Mouse (Mus musculus) skeletal muscle tissue, adult 2 months (tissue): Measurements from ENCODE around the gene Gm13212.
"Not testable (repeated sequence)": the region's sequence is repeated elsewhere in the genome, so short reads cannot be mapped to it uniquely, and the experiment has no call there.

Experiments used
- DNase-seq: peaks from one replicate; pipeline ENCODE4 v3.0.0-alpha.2; 2012; ENCODE audit warnings: low read depth, low spot score

Gm13212 gene

DNA sequence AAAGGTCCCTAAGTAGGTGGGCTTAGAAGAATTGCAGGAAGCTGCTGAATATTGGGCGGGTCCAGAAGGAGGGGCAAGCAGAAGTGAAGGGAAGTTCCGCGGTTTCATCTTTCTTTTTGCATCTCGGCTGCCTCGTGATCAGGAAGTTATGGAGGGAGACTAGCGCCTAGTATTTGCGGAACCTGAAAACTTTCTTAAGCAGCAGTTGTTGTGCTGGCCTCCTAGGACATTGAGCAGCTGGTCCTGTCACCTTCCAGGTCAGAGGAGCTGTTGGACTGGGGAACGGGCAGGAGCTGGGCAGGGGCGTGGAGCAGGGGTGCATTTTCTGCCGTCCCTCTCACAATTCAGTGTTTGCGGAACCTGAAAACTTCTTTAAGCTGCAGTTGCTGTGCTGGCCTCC lies at the start of gene Gm13212:
Gene Gm13212, plus strand, starts transcription at position 89 of the 400 bp plus-strand sequence.
- DNase-seq = not testable (repeated sequence)

DNA sequence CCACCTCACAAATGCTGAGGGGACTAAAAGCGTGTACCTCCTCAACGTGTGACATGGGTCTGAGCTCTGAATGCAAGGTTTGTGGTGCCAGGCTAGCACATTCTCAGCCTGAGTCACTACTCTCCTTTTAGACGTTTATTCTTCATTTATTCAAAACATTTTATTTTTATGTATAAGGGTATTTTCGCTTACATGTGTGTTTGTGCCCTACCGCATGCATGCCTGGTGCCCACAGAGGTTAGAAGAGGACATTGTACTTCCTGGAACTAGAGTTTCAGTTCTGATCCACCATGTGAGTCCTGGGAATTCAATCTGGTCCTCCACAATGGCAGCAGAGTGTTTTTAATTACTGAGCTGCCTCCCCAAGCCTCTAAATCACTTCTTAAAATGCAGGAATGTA lies 41.1 kb upstream of the Gm13212 start:
- not testable (repeated sequence) for DNase-seq

DNA sequence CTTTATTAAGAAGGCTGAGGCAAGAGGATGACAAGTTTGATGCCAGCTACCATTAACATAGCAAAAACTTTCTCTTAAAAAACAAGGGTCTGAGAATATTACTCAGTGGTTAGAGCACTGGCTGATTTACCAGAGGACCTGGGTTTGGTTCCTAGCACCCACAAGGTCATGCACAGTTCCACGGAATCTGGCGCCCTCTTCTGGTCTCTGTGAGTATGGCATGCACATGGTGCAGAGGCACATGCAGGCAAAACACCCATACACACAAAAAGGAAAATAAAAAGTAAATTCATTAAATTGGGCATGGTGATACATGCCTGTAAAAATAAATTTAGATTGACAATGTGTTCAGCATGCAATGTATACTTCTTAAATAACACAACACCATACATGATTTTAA lies 39.9 kb upstream of the Gm13212 start:
- DNase-seq = not testable (repeated sequence)

DNA sequence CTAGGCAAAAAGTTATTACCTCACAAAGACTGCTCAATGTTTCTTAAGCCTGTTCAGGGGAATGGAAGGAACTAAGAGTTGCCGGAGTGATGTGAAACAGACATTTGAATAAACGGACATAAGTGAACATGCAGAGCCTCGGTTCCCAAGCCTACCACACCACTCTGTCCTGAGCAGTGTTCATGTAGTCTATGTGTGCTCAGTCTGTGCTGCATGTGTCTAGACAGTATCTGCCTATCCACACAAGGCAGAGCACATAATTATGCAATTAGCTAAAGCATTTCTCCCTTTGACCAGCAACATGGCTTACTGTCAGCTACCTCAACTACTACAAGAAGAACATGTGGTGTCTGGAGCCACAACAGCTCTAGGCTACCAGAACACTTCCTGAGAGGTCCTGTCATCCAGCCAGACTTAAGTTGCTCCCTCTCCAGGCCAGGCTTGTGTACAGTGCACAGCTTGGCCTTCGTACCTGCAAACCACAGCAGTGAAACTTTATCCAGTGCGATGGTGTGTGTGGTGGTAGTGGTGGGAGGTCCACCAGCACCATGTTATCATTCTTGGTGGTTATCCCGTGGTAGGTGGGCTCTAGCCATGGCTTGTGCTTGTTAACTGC lies 39.1 kb upstream of the Gm13212 start:
- DNase-seq = not testable (repeated sequence)

DNA sequence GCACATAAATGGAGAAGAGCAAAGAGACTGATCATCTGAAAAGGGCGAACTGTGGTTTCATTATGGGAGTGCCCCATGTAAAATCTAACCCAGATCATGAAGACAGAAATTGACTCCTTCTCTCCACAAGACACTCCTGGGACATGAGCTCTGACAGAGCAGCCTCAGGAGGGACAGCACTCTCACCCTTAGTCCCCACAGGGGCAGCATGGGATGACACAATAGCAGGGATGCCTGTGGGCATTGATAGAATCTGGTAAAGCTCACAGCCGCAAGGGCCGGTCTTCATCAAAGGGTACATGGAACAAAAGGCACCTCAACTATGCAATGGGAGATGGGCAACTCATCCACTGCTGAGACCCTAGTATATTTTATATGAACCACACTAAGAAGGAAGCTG lies 38.5 kb upstream of the Gm13212 start:
- DNase-seq = not testable (repeated sequence)

DNA sequence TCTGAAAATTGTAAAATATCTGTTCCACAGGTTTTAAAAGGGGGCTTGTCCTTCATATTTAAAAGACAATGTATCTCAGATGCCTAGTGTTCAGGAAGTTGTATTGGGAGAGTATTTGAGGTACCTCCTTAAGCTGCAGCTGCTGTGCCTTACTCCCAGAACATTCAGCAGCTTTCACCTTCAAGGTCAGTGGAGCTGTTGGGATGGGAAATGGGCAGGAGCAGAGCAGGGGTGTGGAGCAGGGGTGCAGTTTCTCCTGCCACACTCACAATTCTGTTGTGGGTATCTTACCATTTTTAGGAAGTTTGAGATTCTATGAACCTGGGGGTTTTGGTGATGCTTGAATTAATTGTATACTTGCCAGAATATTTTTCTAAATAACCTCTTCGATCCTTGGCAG lies 28.3 kb upstream of the Gm13212 start:
- no peak for DNase-seq

- DNase-seq = no peak
Observed at GRCm38 (mm10) chr4:145559505-145560099, 25.4 kb upstream of the Gm13212 start.

DNA sequence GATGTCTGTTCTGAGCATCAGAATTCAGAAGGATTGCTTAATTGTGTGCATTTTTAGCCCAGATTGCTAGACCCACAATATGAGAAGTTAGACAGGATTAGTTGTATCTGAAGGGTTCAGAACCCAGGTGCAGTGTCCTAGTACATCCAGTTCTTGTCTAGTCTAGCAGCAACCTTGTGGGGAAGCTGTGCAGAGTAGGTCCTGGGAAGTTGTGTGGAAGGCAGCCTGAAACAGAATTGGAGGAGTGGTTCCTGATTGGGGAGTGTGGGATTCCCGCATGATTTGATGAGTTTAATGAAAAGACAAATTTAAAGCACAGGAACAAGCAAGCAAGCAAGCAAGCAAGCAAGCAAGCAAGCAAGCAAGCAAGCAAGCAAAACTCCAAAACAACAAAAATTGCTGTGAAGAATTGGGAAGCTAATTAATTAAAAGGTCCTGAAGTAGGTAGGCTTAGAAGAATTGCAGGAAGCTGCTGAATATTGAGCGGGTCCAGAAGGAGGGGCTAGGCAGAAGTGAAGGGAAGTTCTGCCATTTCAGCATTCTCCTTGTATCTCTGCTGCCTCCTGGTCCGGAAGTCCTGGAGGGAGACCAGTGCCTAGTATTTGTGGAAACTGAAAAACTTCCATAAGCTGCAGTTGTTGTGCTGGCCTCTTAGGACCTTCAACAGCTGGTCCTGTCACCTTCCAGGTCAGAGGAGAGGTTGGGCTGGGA lies 20.7 kb upstream of the Gm13212 start:
- DNase-seq = no peak

DNA sequence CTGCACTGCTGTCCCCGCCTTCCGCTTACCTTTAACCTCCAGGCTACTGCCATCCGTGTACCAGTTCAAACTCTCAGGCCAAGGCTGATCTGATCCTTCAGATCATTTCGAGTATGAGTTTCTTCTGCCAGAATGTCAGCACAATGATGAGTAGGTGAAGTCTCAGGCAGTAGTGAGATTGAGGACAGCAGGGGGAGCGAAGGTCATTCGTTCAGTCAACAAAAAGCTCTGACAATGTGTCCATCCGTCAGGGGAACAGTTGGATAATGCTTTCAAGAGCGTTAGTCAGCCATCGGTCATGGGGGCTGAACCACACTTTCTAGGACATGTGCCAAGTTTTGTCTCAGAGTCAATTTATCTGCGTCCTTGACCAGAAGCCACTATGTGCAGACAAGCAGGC lies 14.5 kb upstream of the Gm13212 start:
- not testable (repeated sequence) for DNase-seq

DNA sequence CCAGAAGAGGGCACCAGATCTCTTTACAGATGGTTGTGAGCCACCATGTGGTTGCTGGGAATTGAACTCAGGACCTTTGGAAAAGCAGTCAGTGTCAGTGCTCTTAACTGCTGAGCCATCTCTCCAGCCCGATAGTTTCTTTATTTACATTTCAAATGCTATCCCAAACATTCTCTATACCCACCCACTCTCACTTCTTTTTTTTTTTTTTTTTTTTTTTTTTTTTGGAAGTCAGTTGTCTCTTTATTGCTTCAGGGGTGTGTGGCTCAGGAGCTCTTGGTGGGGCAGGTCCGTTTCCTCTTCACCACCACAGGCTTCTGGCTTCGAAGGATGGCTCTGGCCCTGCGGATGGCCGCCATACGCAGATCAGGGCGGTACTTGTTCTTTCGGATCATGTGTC lies 8.3 kb upstream of the Gm13212 start:
- not testable (repeated sequence) for DNase-seq

DNA sequence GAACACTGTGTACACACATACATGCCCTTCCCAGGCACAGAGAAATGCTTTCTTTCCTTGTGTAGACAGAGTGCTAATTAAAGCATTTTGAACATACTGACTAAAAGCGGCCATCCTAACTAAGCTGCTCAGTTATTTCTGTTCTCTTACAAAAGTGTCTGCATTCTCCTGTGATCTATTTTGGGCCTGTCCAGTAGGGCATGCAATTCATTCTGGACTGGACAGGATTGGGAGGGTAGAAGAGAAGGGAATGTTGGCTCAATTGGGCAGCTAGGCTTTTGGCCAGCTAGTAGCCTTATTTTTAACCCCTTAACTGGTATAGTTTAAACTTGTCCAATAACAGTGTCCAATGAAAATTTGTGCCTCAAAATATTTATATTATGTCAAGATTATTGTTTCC lies 4.6 kb upstream of the Gm13212 start:
- not testable (repeated sequence) for DNase-seq

DNA sequence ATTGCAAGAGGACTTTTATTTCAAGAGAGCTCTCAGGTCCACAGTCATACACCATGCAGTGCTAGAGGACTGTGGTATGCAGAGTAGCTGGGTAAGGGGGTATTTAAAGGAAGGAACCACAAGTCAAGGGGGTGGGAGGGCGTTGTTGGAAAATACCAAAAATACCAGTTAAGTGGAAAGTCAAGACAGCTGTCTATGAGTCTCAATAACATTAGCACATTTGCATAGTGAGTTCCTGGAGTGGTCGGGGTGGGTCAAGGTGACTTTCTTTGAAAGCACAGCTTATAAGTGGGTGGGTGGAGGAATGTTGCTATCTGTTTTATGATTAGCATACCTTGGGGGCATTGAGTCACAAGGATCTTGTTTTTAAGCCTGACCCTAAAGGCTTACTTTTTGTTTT lies 1.1 kb downstream of the Gm13212 start:
- not testable (repeated sequence) for DNase-seq

- not testable (repeated sequence) for DNase-seq
Observed at GRCm38 (mm10) chr4:145594183-145594582, 9.2 kb downstream of the Gm13212 start.

GRCm38 (mm10) chr4:145594798-145595197 lies 9.8 kb downstream of the Gm13212 start:
- DNase-seq = not testable (repeated sequence)

DNA sequence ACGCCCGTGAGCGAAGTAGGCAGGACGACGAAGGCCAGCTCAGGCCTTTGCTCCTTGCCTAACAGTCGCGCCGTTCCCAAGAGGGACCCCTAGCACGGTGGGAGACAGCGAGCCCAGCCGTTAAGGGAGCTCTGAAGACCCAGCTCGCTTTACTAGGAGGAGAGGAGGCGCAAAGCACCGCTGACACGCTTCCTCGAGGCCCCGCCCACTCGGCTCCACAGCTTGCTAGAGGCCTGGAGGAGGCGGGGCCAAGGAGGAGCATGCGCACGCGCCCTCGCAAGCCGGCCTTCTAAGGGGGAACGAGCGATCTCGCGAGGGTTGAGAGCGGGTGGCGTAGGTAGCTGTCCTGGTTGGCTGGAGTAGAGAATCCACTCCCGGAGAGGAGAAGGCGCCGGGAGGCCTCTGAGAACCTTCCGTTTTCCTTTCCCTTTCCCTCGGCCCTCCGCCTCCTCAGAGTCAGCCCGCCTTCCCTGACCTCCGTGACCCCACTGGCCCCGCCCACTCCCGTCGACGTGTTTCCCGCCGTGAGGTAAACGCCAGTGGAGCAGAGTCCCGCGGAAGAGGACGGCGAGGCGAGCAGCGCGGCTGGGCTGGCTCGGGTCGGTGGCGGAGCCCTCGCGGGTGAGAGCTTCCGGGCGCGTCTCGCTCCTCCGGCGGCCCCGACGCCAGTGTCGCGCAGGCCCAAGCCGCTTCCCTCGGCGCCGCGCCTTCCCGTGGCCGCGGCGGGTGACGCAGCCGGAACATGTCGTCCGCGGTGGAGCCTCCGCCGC lies 55.6 kb downstream of the Gm13212 start:
- DNase-seq = not testable (repeated sequence)

DNA sequence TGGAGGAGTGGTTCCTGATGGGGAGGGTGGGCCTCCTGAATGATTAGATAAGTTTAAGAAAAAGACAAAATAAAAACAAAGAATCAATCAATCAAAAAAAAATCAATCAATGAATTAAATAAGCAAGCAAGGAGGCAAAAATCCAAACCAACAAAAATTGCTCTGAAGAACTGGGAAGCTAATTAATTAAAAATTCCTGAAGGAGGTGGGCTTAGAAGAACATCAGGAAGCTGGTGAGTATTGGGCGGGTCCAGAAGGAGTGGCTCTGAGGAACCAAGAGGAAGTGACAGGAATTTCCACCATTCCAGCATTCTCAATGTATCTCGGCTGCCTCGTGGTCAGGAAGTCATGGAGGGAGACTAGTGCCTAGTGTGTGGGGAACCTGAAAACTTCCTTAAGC lies 85.4 kb downstream of the Gm13212 start, which contains the start of gene Zfp980:
Gene Zfp980, plus strand, starts transcription at position 301 of the 400 bp plus-strand sequence.
- DNase-seq = not testable (repeated sequence)

- peak; percentile 0 for DNase-seq
Observed at GRCm38 (mm10) chr4:145674286-145674780, 89.4 kb downstream of the Gm13212 start.
